Mouse (Mus musculus): ENCODE results near the gene Serpinb6d. TPM values are rescaled to one million over a fixed set of nuclear protein-coding genes. Genes with fewer than 3 reads are reported as not detected.

Gene Serpinb6d
- total RNA-seq (2014; fragmentation: Nextera tagmentation) (not detected in 2 replicates), total RNA-seq (2017) (not detected in 2 replicates)

DNA sequence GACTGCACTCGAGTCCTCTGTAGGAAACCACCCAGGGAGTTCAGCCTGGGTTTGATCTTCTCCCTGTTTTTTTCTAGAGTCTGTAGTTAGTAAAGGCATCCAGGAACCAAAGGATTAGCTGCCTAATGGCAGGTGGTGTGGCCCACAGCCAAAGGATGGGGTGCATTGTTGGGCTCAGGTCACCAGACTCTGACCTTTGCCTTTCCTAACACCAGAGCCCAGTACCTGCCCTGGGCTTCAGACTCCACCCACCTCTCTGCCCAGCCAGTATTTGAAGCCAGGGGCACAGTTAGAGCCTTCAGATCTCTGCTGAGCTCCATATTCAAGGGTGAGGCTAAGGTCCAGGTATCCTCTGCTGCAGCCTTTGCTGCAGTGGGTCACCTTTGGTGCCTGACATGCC, at the start of gene Serpinb6d:
Gene Serpinb6d (plus strand): TSS at position 301 of the 400 bp plus-strand sequence.
- ATAC-seq (replicated peaks; ENCODE audit: low FRiP score, low TSS enrichment, poor library complexity, severe bottlenecking), result no peak

DNA sequence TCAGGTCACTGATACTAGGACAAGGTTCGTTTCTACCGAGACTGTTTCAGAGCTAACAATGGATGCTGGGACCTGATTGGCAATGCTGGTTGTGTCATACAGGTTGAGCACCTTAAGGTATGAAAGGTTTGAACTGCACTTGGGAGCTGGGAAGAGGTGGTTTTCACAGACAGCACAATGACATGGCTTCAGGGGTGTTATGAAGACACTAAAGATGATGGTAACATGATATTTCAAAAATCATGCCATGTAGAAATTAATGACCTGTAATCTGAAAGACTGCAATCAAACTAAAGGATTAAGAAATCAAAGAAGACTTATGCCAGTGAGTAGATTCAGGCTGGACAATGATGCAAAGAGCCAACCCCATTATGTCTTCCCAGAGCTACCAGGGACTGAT, 38.3 kb upstream of the Serpinb6d start:
- no peak for ATAC-seq (replicated peaks; ENCODE audit: low FRiP score, low TSS enrichment, poor library complexity, severe bottlenecking)

DNA sequence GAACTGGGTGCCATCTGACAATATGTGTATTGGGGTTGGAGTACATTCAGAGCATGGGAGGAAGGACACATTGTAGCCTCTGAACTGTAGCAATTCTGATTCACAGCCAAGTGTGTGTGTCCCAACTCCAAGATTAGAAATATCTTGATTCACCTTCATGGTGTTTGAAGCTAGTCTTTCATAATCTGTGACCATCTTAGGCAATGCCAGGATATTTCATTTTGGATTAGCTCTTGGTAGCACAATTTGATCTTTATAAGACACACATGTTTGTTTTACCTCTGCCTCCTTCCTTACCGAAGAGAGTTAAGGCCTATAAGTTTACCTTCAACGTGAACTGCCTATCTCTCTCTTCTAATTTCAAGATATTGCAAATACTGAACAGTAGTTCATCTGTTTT, 18.7 kb upstream of the Serpinb6d start:
- ATAC-seq (replicated peaks; ENCODE audit: low FRiP score, low TSS enrichment, poor library complexity, severe bottlenecking), result no peak

DNA sequence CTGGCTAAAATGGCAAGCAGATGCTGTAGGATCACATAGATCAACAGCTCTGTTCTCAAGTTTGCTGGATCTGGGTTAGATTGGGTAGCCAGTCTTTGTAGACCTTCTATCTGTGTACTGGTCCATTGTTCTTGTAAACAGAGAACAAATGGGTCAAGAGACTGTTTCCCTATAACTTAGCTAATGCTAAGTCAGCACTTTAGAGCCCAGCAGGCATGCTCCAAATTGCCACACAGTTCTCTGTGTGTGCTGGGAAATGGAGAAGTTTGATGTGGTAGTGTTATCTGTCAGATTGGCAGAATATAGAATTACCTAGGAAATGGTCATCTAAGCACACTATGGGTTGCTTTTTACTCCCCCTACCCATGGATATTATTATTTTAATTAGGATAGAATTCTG, 1.3 kb downstream of the Serpinb6d start:
- no peak for ATAC-seq (replicated peaks; ENCODE audit: low FRiP score, low TSS enrichment, poor library complexity, severe bottlenecking)

DNA sequence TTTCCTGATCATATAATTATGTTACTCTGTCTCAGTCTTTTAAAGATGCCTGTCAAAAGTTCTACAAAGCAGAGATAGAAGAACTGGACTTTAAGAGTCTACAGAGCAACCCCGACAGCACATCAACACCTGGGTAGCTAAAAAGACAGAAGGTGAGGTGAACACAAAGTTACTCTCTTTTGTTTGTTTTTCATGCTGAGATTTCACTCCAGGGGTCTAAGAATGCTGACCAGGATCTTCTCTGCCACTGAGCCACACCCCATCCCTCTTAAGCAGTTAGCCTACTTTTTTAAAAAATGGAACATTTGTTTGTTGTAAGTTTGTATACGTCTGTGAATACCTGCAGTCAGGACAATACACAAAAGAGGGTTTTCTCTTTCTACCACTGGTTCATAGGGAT, 59.1 kb downstream of the Serpinb6d start:
- ATAC-seq (replicated peaks; ENCODE audit: low FRiP score, low TSS enrichment, poor library complexity, severe bottlenecking), result no peak

Other genes starting within 250 kb of the Serpinb6d start
- gene Serpinb9g, start 176.6 kb upstream of the Serpinb6d start, total RNA-seq (2014; fragmentation: Nextera tagmentation), result not detected in 2 replicates
- not detected in 2 replicates for gene Serpinb9g, start 176.6 kb upstream of the Serpinb6d start, total RNA-seq (2017)
- gene Serpinb6e, start 182.0 kb downstream of the Serpinb6d start, total RNA-seq (2014; fragmentation: Nextera tagmentation), result not detected in 2 replicates
- gene Serpinb6e, start 182.0 kb downstream of the Serpinb6d start, total RNA-seq (2017), result not detected in 2 replicates
- gene Serpinb6c, start 244.3 kb downstream of the Serpinb6d start, total RNA-seq (2014; fragmentation: Nextera tagmentation), result not detected in 2 replicates
- not detected in 2 replicates for gene Serpinb6c, start 244.3 kb downstream of the Serpinb6d start, total RNA-seq (2017)

All from megakaryocyte-erythroid progenitor cell, adult 5-6 weeks (primary cell).